Comparison of ENCODE assay signal across 8 mouse cellular contexts in genomic region chr9:55151096-55151495, GRCm38 (mm10). TPM values are rescaled to one million over a fixed set of nuclear protein-coding genes. Genes with fewer than 3 reads are reported as not detected.
A peak's percentile ranks its signal among the peaks of the same experiment; 100 is the strongest.
DNase-seq lines count a peak whose midpoint lies in the region; ATAC-seq lines count a peak whose summit lies in the region.

No protein-coding gene starts in this region.

- H3K27me3 ChIP-seq in lung, embryonic 15.5 days = no peaks in the 10 kb centered on the region
- H3K27me3 ChIP-seq in hindbrain, embryonic 12.5 days = no peaks in the 10 kb centered on the region; the same call in 1 of the 2 replicates
- no peaks in the 10 kb centered on the region for H3K27me3 ChIP-seq in midbrain, embryonic 11.5 days (ENCODE audit: control insufficient read depth, insufficient read depth, low read length)

- H3K4me1 ChIP-seq in lung, embryonic 15.5 days = peaks cover 14% of the 10 kb centered on the region
- peaks cover 27% of the 10 kb centered on the region for H3K4me1 ChIP-seq in hindbrain, embryonic 12.5 days
- peaks cover 11% of the 10 kb centered on the region for H3K4me1 ChIP-seq in midbrain, embryonic 11.5 days (ENCODE audit: control insufficient read depth, insufficient read depth, low read length)

- H3K27ac ChIP-seq in lung, embryonic 15.5 days = no peak overlapping the region
- no peak overlapping the region for H3K27ac ChIP-seq in hindbrain, embryonic 12.5 days
- H3K27ac ChIP-seq in midbrain, embryonic 11.5 days (ENCODE audit: low read depth, low read length) = no peak overlapping the region

- DNase-seq in adrenal gland, postnatal 14 days = peak; percentile 22
- DNase-seq in adrenal gland, adult 8-10 months = no peak
- no peak for DNase-seq in lung, postnatal 4 days
- DNase-seq in midbrain, embryonic 11.5 days (ENCODE audit: low spot score, missing footprints) = peak; percentile 80
- no peak for DNase-seq in Muller cell, postnatal 12 days (ENCODE audit: inconsistent ontology term)
- no peak for DNase-seq in right cerebral cortex, postnatal 4 days

- H3K9ac ChIP-seq in lung, embryonic 15.5 days = no peak overlapping the region
- no peak overlapping the region for H3K9ac ChIP-seq in hindbrain, embryonic 12.5 days
- no peak overlapping the region; the same call in 1 of the 2 replicates for H3K9ac ChIP-seq in midbrain, embryonic 11.5 days (ENCODE audit: low read length)

- no peaks in the 10 kb centered on the region for H3K36me3 ChIP-seq in lung, embryonic 15.5 days
- no peaks in the 10 kb centered on the region for H3K36me3 ChIP-seq in hindbrain, embryonic 12.5 days
- no peaks in the 10 kb centered on the region for H3K36me3 ChIP-seq in midbrain, embryonic 11.5 days (ENCODE audit: control insufficient read depth, insufficient read depth, low read length)

- ATAC-seq in lung, embryonic 15.5 days (ENCODE audit: borderline replicate concordance, extremely low read depth, low FRiP score, low TSS enrichment) = no peak
- ATAC-seq in hindbrain, embryonic 12.5 days (ENCODE audit: low FRiP score) = no peak
- no peak for ATAC-seq in midbrain, embryonic 11.5 days (ENCODE audit: low FRiP score)

- H3K4me2 ChIP-seq in lung, embryonic 15.5 days = peak overlapping the region; percentile 85
- H3K4me2 ChIP-seq in hindbrain, embryonic 12.5 days (replicated peaks) = peak overlapping the region; percentile 92
- peak overlapping the region; percentile 89 for H3K4me2 ChIP-seq in midbrain, embryonic 11.5 days

- no peaks in the 10 kb centered on the region for H3K9me3 ChIP-seq in lung, embryonic 15.5 days
- no peaks in the 10 kb centered on the region for H3K9me3 ChIP-seq in hindbrain, embryonic 12.5 days (replicated peaks)
- H3K9me3 ChIP-seq in midbrain, embryonic 11.5 days (ENCODE audit: control insufficient read depth, low read length) = no peaks in the 10 kb centered on the region

- peak overlapping the region; percentile 98 for H3K4me3 ChIP-seq in lung, embryonic 15.5 days
- H3K4me3 ChIP-seq in hindbrain, embryonic 12.5 days = peak overlapping the region; percentile 94
- no peak overlapping the region for H3K4me3 ChIP-seq in midbrain, embryonic 11.5 days (ENCODE audit: low read depth, low read length)

RNA-seq across cellular contexts. Expression of gene Ube2q2, which starts 2.4 kb away (rescaled TPM):
- 46.7 and 47.5 TPM in 2 replicates for total RNA-seq in adrenal gland, postnatal 14 days (2021)
- 10 to 100 TPM; 50.3 to 60.9 (median 52.8) TPM for total RNA-seq in adrenal gland, adult 8-10 months (2022)
- polyA plus RNA-seq in lung, embryonic 15.5 days (2015; fragmentation: Nextera tagmentation; extraction: Ambion mirVana) = 35.1 and 37.4 TPM in 2 replicates
- 53.4 and 54.2 TPM in 2 replicates for polyA plus RNA-seq in hindbrain, embryonic 12.5 days (2016; fragmentation: Nextera tagmentation; extraction: Ambion mirVana)
- polyA plus RNA-seq in midbrain, embryonic 11.5 days (2014; fragmentation: Nextera tagmentation; extraction: Ambion mirVana) = 50.1 and 55.0 TPM in 2 replicates

RNA-seq across cellular contexts. Expression of gene Fbxo22, which starts 57.6 kb away (rescaled TPM):
- 27.5 and 31.5 TPM in 2 replicates for total RNA-seq in adrenal gland, postnatal 14 days (2021)
- 10 to 100 TPM; 38.5 to 44.4 (median 40.9) TPM for total RNA-seq in adrenal gland, adult 8-10 months (2022)
- 57.2 and 64.1 TPM in 2 replicates for polyA plus RNA-seq in lung, embryonic 15.5 days (2015; fragmentation: Nextera tagmentation; extraction: Ambion mirVana)
- 85.5 and 86.8 TPM in 2 replicates for polyA plus RNA-seq in hindbrain, embryonic 12.5 days (2016; fragmentation: Nextera tagmentation; extraction: Ambion mirVana)
- polyA plus RNA-seq in midbrain, embryonic 11.5 days (2014; fragmentation: Nextera tagmentation; extraction: Ambion mirVana) = 84.6 and 92.5 TPM in 2 replicates

Comparison
In these comparisons a context has a peak if more than half of its experiments do, and no peak if none do; other contexts are left out.
1. DNase-seq: peak in adrenal gland, postnatal 14 days (single experiment) and midbrain, embryonic 11.5 days (single experiment); none in adrenal gland, adult 8-10 months (single experiment), lung, postnatal 4 days (0 of 2), Muller cell, postnatal 12 days (single experiment) and right cerebral cortex, postnatal 4 days (single experiment).
2. Peak in every context shown above with its lines, with median percentiles within 50 percentile points of each other: H3K4me2 ChIP-seq.